Mouse (Mus musculus) layer of hippocampus, adult 9-11 months (tissue): ENCODE results near the gene Gm2696.

ENCODE experiments used
- DNase-seq: peaks from one replicate; pipeline ENCODE4 v3.0.0; 2022

The Gm2696 gene

DNA sequence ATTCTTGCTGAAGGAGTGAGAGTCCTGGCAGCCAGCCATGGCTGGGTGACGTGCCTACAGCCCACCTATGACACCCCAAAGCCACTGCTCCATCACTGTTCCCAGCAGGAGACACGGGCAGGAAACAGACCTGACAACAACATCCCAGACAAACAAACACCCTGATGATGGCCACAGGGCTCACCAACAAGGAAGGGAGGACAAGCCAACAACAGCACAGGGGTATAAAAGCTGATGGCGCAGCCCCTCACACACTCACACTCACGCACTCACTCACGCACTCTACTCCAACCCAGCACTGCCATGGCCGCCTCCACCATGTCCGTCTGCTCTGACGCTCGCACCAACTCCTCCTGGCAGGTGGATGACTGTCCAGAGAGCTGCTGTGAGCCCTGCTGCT is 38.1 kb downstream of the Gm2696 start, which contains the start of gene Gm10318:
TSS of gene Gm10318 (plus strand) at position 301 of the 400 bp plus-strand sequence.
- no peak for DNase-seq

DNA sequence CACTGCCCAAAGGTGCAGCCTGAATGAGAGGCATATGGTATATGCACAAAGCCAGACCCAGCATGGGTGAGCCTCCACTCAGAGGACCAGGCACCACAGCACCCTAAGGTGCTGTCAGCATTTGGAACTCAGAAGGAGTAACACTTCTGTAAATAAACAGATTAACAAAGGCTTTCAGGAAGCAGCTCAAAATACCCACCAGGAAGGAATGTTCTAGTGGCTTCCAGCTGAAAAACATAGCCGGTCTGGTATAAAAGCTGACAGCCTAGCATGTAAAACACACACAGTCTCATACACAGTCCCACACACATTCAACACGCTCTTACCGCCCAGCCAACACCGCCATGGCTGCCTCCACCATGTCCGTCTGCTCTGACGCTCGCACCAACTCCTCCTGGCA is 47.2 kb downstream of the Gm2696 start, which contains the start of gene Gm3285:
TSS of gene Gm3285 (plus strand) at position 301 of the 400 bp plus-strand sequence.
- no peak for DNase-seq

- DNase-seq = no peak
Observed at GRCm38 (mm10) chr10:77864067-77864761, 49.7 kb downstream of the Gm2696 start.

DNA sequence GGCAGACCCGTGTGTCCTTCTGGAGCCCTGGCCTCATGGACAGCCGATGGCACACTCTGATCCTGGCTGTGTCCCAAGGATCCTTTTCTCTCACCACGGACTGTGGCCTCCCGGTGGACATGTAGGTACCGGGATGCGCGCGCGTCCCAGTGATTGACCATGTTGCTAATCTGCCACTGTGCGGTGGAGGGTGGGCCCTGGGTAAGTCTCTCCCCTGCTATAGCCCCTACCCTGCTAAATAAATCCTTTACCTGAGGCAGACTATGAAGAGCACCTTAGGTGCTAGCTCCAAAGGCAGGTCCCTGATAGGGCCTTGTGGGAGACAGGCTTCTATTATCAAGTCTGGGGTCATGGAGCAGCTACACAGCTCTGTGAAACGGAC is 50.3 kb downstream of the Gm2696 start:
- DNase-seq = no peak

DNA sequence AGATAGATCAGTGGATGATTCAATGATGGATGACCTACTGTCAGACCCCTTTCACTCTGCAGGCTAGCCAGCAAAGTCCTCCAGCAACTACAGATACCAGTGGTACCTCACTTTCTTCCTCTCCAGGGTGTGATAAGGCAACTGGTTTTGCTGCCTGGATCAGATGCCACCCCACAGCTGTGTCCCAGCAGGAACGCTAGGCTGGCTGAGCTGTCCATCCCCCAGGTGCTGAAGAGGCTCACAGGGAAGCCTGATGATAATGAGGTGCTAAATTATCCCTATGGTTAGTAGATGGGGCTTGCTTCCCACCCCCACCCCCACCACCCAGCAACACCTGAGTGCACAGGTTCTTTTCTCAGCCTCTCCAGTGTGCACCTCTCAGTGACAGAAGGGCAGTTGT is 53.1 kb downstream of the Gm2696 start:
- DNase-seq = no peak

GRCm38 (mm10) chr10:77869651-77870050 is 55.2 kb downstream of the Gm2696 start:
- DNase-seq = no peak

DNA sequence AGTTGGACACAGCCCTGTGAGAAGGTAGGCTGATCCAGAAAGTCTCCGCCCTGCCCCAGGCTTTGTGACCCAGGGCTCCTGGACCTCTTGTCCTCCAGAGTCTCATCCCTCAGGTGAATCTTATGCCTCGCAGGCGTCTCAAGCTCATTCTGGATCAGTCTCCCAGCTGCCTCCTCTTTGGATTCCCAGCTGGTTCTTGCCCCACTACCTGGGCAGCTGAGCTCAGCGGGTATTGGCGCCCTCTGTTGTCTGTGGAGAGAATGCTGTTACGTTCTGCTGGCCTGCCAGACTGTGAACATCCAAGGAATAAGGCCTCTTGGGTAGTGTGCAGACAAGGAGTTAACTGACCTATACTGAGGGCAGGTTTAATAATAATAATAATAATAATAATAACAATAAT is 64.5 kb downstream of the Gm2696 start:
- no peak for DNase-seq

DNA sequence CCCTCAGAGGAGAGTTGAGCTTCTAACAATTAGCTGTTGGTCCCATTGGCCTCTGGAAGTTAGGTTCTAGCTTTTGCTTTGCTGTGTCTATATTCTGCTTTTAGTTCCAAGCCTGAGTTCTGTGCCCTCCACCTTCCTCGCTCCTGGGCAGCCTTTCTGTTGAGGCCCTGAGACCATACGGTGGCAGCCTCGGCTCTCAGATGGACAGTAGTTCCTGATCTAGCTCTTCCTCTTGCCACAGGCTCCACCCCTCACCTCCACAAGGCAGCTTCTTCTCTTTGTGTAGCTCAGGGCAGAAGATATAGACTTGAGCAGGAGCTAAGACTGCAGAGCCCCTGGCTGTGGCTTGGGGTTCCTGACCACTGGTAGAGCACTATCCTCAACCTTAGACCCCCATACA is 65.8 kb downstream of the Gm2696 start:
- peak; percentile 49 for DNase-seq

- DNase-seq = no peak
Observed at GRCm38 (mm10) chr10:77882553-77882952, 68.1 kb downstream of the Gm2696 start.
